Mouse (Mus musculus): ENCODE measurements around the gene Tomm40l. TPM values are rescaled to one million over a fixed set of nuclear protein-coding genes. Genes with fewer than 3 reads are reported as not detected.

Tomm40l gene
- 13.0 and 15.4 TPM in 2 replicates for total RNA-seq (2015)
- total RNA-seq (2017) = 18.2 and 25.7 TPM in 2 replicates

GRCm38 (mm10) chr1:171222238-171223155 lies at the start of gene Tomm40l:
Gene Tomm40l (minus strand): TSS chr1:171222514.
- peak; percentile 93 for ATAC-seq (replicated peaks; ENCODE audit: poor library complexity)

- peak; percentile 30 for ATAC-seq (replicated peaks; ENCODE audit: poor library complexity)
These were observed 49.8 kb upstream of the Tomm40l start for GRCm38 (mm10) chr1:171272086-171272485.

DNA sequence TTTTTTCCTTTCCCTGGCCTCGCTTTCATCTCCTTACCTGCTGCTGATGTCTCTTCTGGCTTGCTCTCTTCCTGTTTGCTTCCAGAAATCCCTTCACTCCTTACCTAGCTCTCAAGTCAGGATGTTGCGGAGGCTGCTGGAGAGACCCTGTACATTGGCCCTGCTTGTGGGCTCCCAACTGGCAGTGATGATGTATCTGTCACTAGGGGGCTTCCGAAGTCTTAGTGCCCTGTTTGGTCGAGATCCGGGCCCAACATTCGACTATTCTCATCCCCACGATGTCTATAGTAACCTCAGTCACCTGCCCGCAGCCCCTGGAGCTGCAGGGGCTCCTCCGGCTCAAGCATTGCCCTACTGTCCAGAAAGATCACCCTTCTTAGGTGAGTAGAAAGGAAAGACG lies 49.3 kb upstream of the Tomm40l start:
- no peak for ATAC-seq (replicated peaks; ENCODE audit: poor library complexity)

- no peak for ATAC-seq (replicated peaks; ENCODE audit: poor library complexity)
These were observed 48.9 kb upstream of the Tomm40l start for GRCm38 (mm10) chr1:171271196-171271595.

- ATAC-seq (replicated peaks; ENCODE audit: poor library complexity) = peak; percentile 30
These were observed 48.2 kb upstream of the Tomm40l start for GRCm38 (mm10) chr1:171270573-171270900.

- ATAC-seq (replicated peaks; ENCODE audit: poor library complexity) = peak; percentile 89
These were observed 47.7 kb upstream of the Tomm40l start, which contains the start of gene B4galt3 for GRCm38 (mm10) chr1:171269848-171270572. Gene B4galt3 (plus strand): TSS chr1:171270328.

GRCm38 (mm10) chr1:171268341-171268740 lies 46.0 kb upstream of the Tomm40l start:
- ATAC-seq (replicated peaks; ENCODE audit: poor library complexity) = no peak

DNA sequence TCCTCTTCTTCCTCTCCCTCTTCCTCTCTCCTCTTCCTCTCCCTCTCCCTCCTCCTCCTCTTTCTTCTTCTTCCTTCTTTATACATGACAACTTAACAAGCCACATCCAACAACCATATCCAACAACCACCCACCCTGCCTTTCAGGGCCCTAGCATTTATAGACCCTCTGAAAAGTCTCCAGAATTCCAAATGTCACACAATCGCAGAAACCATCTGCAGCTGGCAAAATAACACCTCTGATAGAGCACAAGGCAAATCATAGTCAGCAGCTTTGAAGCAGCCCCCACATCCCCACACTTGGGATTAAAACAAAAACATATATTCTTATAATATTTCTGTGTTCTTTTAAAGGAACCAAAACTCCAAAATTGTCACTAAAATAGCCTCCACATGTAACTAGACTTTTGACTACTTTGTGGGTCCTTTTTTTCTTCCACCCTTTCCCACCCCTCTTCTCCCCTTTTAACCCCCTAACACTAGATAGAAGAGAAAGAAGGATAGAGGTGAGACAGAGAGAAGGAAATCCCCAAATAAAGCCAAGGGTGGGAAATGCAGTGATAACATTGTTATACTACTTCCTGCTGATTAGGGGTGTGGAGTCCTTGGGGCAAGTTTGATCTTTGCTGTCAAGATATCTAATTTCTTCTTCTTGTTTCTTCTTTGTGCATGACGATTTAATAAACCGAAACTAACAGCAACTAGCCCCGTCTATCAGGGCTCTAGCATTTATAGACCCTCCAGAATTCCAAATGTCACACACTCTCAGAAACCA lies 43.8 kb upstream of the Tomm40l start:
- ATAC-seq (replicated peaks; ENCODE audit: poor library complexity) = no peak

GRCm38 (mm10) chr1:171263666-171264461 lies 41.5 kb upstream of the Tomm40l start:
- ATAC-seq (replicated peaks; ENCODE audit: poor library complexity) = no peak

DNA sequence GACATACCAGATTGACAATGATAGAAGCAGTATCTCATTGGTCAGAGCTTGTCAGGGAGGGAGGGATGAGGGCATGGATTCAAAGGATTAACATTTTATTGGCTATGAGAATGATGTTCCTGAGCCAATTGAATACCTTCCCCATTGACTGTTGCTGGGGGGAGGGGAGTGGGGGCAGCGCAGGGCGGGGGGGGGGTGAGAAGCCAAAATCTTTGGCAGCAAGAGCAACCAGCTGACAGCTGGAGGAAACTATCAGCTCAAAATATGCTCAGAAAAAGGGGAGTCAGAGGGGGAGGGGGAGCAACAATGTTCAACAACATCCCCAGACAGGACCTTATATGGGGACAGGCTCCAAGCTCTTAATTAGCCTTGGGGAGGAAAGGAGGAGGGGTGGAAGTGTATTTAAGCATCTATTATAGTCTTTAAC lies 40.9 kb upstream of the Tomm40l start:
- no peak for ATAC-seq (replicated peaks; ENCODE audit: poor library complexity)

DNA sequence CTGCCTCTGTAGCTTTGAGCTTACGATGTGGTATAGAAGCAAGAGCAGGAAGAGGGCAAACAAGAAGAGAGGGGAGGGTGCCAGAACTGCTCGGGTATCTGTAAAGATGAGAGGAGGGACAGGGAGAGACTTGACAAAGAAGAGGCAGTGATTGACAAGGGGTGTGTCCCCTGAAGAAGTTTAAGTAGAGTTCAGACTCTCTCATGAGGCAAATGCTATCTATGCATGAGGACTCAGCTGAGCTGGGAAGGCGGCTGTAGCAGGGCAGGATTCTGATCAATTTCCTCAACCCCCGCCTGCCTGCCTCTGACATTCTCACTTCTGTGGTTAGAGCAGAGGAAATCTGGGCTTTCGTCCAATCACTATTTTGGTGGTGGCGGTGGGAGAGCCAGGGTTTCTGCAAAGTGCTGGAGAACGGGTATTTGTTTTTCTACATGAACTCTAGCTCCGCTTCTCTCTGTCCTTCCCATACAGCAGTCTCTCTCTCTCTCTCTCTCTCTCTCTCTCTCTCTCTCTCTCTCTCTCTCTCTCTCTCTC lies 40.3 kb upstream of the Tomm40l start:
- ATAC-seq (replicated peaks; ENCODE audit: poor library complexity) = peak; percentile 50

- ATAC-seq (replicated peaks; ENCODE audit: poor library complexity) = no peak; the same call in 1 of the 2 replicates
These were observed 38.0 kb upstream of the Tomm40l start for GRCm38 (mm10) chr1:171260316-171260715.

DNA sequence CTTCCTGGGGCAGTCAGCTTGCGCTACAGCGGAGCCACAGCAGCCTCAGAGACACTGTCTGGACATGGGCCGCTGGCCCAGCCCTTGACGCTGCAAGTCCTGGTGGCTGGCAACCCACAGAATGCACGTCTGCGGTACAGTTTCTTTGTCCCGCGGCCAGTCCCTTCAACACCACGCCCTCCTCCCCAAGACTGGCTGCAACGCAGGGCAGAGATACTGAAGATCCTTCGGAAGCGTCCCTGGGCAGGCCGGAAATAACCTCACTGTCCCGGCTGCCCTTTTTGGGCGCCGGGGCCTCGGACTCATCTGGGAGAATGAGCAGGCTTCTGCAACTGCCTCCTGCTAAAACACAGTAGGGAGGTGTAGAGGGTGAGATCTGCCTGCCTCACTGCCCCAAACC lies 36.6 kb upstream of the Tomm40l start:
- ATAC-seq (replicated peaks; ENCODE audit: poor library complexity) = 0 out of 2 replicates have a peak, but pooled peaks have one; percentile 1

DNA sequence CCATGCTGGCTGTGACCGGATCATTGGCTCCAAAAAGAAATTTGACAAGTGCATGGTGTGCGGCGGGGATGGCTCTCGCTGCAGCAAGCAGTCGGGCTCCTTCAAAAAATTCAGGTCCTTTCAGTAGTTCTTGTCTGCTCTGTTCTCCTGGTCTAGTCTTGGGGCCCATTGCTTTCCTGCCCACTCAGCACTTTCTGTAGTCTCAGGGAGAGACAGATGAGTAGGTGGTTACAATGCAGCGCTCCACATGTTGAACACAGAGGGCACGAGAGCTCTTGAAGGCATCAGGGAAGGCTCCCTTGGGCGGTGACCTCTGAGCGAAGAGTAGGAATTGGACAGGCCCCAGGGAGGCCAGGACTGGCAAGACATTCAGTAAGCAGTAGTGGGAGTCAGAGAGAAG lies 35.5 kb upstream of the Tomm40l start:
- ATAC-seq (replicated peaks; ENCODE audit: poor library complexity) = no peak

GRCm38 (mm10) chr1:171256937-171257548 lies 34.7 kb upstream of the Tomm40l start:
- peak; percentile 82 for ATAC-seq (replicated peaks; ENCODE audit: poor library complexity)

- no peak for ATAC-seq (replicated peaks; ENCODE audit: poor library complexity)
These were observed 33.9 kb upstream of the Tomm40l start for GRCm38 (mm10) chr1:171256095-171256818.

GRCm38 (mm10) chr1:171252415-171252814 lies 30.1 kb upstream of the Tomm40l start:
- no peak for ATAC-seq (replicated peaks; ENCODE audit: poor library complexity)

DNA sequence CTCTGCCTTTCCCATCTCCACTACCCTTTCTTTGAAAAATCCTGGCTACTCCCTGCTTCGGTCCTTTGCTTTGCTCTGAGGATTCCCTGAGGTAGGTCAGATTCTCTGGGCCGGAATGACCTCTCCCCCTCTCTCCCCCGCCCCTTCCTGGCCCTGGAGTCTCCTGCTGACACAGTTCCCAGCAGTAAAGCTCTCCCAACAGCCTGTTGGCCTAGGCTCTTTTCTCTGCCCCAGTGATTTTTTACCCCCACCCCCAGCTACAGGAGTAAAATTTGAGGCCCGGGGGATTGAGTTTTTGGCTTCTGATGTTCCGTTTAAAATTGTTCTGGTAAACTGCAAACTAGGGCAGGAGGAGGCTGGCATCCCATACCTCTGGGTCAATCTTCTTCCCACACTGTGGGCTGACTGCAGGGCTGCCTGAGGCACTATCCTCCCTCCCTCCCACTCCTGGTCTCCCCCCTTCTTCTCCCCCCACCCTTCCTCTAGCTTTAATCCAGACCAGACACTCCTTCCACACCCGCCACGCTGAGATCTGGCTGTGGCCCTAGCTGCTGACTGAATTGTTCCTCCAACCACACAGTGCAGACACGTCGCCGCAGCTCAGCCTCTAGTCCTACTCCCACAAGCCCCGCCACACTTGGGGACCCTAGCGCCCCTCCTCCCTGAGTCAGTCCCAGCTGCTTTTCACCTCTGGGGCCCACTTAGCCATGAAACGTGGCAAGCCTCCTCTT lies 29.4 kb upstream of the Tomm40l start:
- no peak for ATAC-seq (replicated peaks; ENCODE audit: poor library complexity)

Data from megakaryocyte progenitor cell, adult 5-6 weeks (primary cell).